Mouse (Mus musculus) urinary bladder, postnatal 10 days (tissue): ENCODE measurements around the gene Aig1.
"Not testable (repeated sequence)": the region's sequence is repeated elsewhere in the genome, so short reads cannot be mapped to it uniquely, and the experiment has no call there.

Experiments
- DNase-seq: peaks from one replicate; pipeline ENCODE4 v3.0.0; 2022; ENCODE audit warnings: low spot score

Aig1 gene

GRCm38 (mm10) chr10:13868371-13869321, at the start of gene Aig1:
Gene Aig1 (minus strand): TSS chr10:13868980.
- DNase-seq, result peak; percentile 16

GRCm38 (mm10) chr10:13916645-13917342, 48.0 kb upstream of the Aig1 start:
- peak; percentile 13 for DNase-seq

- no peak for DNase-seq
Measured at GRCm38 (mm10) chr10:13915211-13915610, 46.4 kb upstream of the Aig1 start.

GRCm38 (mm10) chr10:13913689-13914088, 44.9 kb upstream of the Aig1 start:
- no peak for DNase-seq

GRCm38 (mm10) chr10:13906261-13906741, 37.5 kb upstream of the Aig1 start:
- no peak for DNase-seq

- no peak for DNase-seq
Measured at GRCm38 (mm10) chr10:13905618-13906017, 36.8 kb upstream of the Aig1 start.

GRCm38 (mm10) chr10:13892762-13893161, 24.0 kb upstream of the Aig1 start:
- not testable (repeated sequence) for DNase-seq

GRCm38 (mm10) chr10:13882975-13883875, 14.4 kb upstream of the Aig1 start:
- no peak for DNase-seq

- DNase-seq, result no peak
Measured at GRCm38 (mm10) chr10:13882490-13882889, 13.7 kb upstream of the Aig1 start.

- no peak for DNase-seq
Measured at GRCm38 (mm10) chr10:13878696-13879095, 9.9 kb upstream of the Aig1 start.

- no peak for DNase-seq
Measured at GRCm38 (mm10) chr10:13875038-13875420, 6.2 kb upstream of the Aig1 start.

GRCm38 (mm10) chr10:13874301-13875037, 5.7 kb upstream of the Aig1 start:
- no peak for DNase-seq

GRCm38 (mm10) chr10:13870531-13870930, 1.8 kb upstream of the Aig1 start:
- DNase-seq, result no peak

- DNase-seq, result no peak
Measured at GRCm38 (mm10) chr10:13869322-13870035, 699 bp upstream of the Aig1 start.

GRCm38 (mm10) chr10:13866391-13866790, 2.4 kb downstream of the Aig1 start:
- no peak for DNase-seq

GRCm38 (mm10) chr10:13861115-13861909, 7.5 kb downstream of the Aig1 start:
- DNase-seq, result no peak

- DNase-seq, result no peak
Measured at GRCm38 (mm10) chr10:13856438-13856837, 12.3 kb downstream of the Aig1 start.

- no peak for DNase-seq
Measured at GRCm38 (mm10) chr10:13855969-13856368, 12.8 kb downstream of the Aig1 start.

- no peak for DNase-seq
Measured at GRCm38 (mm10) chr10:13855111-13855510, 13.7 kb downstream of the Aig1 start.

- DNase-seq, result no peak
Measured at GRCm38 (mm10) chr10:13850071-13850470, 18.7 kb downstream of the Aig1 start.
